Mouse (Mus musculus): Measurements from ENCODE around the gene Gnai2. TPM values are rescaled to one million over a fixed set of nuclear protein-coding genes. Genes with fewer than 3 reads are reported as not detected.

Gene Gnai2
- polyA plus RNA-seq, 1 experiment from 2014 or later = 404 TPM

GRCm38 (mm10) chr9:107599842-107600241 lies 35.3 kb downstream of the Gnai2 start:
- no peaks in the 10 kb centered on the region for H3K9me3 ChIP-seq
- H3K4me1 ChIP-seq = peaks cover 55% of the 10 kb centered on the region
- no peak overlapping the region for H3K4me3 ChIP-seq
- peak overlapping the region; percentile 4; the same call in 1 of the 2 replicates for H3K27ac ChIP-seq
- DNase-seq (ENCODE audit: low spot score) = no peak
- H3K36me3 ChIP-seq = peaks cover 11% of the 10 kb centered on the region; the same call in 1 of the 2 replicates
- 60% methylated on average over 14 of the region's 14 CpGs for WGBS
- H3K27me3 ChIP-seq (ENCODE audit: insufficient read depth, poor library complexity, severe bottlenecking) = peaks cover 61% of the 10 kb centered on the region

DNA sequence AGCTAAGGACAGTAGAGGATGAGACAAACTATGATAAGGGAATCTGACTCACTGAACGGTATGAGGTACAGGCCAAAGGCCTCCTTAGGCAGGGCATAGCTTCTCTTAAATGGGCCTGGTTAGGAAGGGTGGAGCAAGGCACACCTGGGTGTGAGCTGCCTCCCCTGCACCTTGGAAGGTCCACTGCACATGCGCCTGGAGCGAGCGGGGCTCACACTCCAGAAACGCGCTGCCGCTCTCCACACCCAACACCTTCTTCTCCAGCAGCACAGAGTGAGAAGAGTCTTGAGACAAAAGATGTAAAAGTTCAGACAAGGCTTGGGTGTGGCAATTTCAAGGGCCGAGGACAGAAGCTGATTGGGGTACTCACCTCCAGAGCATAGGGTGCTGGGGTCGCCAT lies 35.7 kb downstream of the Gnai2 start:
- Histone ChIP-seq H3K4me3 (no peak overlapping the region), H3K4me1 (peaks cover 50% of the 10 kb centered on the region), H3K27me3 (ENCODE audit: insufficient read depth, poor library complexity, severe bottlenecking) (peaks cover 57% of the 10 kb centered on the region), H3K36me3 (peaks cover 15% of the 10 kb centered on the region; the same call in 1 of the 2 replicates), H3K9me3 (no peaks in the 10 kb centered on the region), H3K27ac (no peak overlapping the region)
- DNase-seq (ENCODE audit: low spot score) = no peak
- WGBS = 76% methylated on average over 9 of the region's 9 CpGs

- no peak for DNase-seq (ENCODE audit: low spot score)
- Histone ChIP-seq H3K4me1 (peaks cover 46% of the 10 kb centered on the region), H3K27ac (0 out of 2 replicates have a peak overlapping the region, but pooled peaks have one; percentile 30), H3K9me3 (no peaks in the 10 kb centered on the region), H3K27me3 (ENCODE audit: insufficient read depth, poor library complexity, severe bottlenecking) (peaks cover 46% of the 10 kb centered on the region), H3K4me3 (no peak overlapping the region), H3K36me3 (peaks cover 25% of the 10 kb centered on the region)
- 77% methylated on average over 5 of the region's 5 CpGs for WGBS
Observed at GRCm38 (mm10) chr9:107598385-107598784, 36.8 kb downstream of the Gnai2 start.

- H3K4me1 ChIP-seq = peaks cover 45% of the 10 kb centered on the region
- DNase-seq (ENCODE audit: low spot score) = no peak
- peaks cover 40% of the 10 kb centered on the region for H3K36me3 ChIP-seq
- H3K27me3 ChIP-seq (ENCODE audit: insufficient read depth, poor library complexity, severe bottlenecking) = peaks cover 38% of the 10 kb centered on the region
- peak overlapping the region; percentile 88 for H3K27ac ChIP-seq
- H3K4me3 ChIP-seq = peak overlapping the region; percentile 44
- H3K9me3 ChIP-seq = no peaks in the 10 kb centered on the region
- 70% methylated on average over 11 of the region's 11 CpGs for WGBS
Observed at GRCm38 (mm10) chr9:107596619-107597569, 38.3 kb downstream of the Gnai2 start.

GRCm38 (mm10) chr9:107594281-107595062 lies 40.7 kb downstream of the Gnai2 start:
- H3K27ac ChIP-seq = no peak overlapping the region
- DNase-seq (ENCODE audit: low spot score) = no peak
- WGBS = 82% methylated on average over 8 of the region's 8 CpGs
- H3K9me3 ChIP-seq = no peaks in the 10 kb centered on the region
- peaks cover 47% of the 10 kb centered on the region for H3K4me1 ChIP-seq
- peaks cover 18% of the 10 kb centered on the region for H3K27me3 ChIP-seq (ENCODE audit: insufficient read depth, poor library complexity, severe bottlenecking)
- peaks cover 64% of the 10 kb centered on the region for H3K36me3 ChIP-seq
- H3K4me3 ChIP-seq = no peak overlapping the region

GRCm38 (mm10) chr9:107593101-107593976 lies 41.8 kb downstream of the Gnai2 start:
- Histone ChIP-seq H3K27ac (peak overlapping the region; percentile 42; the same call in 1 of the 2 replicates), H3K9me3 (no peaks in the 10 kb centered on the region), H3K27me3 (ENCODE audit: insufficient read depth, poor library complexity, severe bottlenecking) (peaks cover 7% of the 10 kb centered on the region; the same call in 1 of the 2 replicates), H3K4me1 (peaks cover 57% of the 10 kb centered on the region), H3K4me3 (0 out of 2 replicates have a peak overlapping the region, but pooled peaks have one; percentile 9), H3K36me3 (peaks cover 62% of the 10 kb centered on the region)
- WGBS = 82% methylated on average over 11 of the region's 11 CpGs
- DNase-seq (ENCODE audit: low spot score) = no peak

DNA sequence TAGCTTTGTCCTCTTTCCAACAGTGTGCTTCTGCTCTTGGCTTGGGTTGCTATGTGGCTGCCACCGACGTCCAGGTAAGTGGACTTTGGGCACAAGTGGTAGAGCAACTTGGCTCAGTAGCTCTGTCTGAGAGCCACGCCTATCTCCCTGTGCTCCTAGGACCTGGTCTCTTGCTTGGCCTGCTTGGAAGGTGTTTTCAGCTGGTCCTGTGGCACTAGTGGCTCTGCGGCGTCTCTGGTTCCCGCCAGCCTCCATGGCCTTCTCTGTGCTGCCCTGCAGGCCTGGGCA lies 44.5 kb downstream of the Gnai2 start:
- Histone ChIP-seq H3K4me1 (peaks cover 50% of the 10 kb centered on the region), H3K27ac (no peak overlapping the region), H3K36me3 (peaks cover 57% of the 10 kb centered on the region), H3K27me3 (ENCODE audit: insufficient read depth, poor library complexity, severe bottlenecking) (no peaks in the 10 kb centered on the region), H3K9me3 (no peaks in the 10 kb centered on the region), H3K4me3 (no peak overlapping the region)
- 97% methylated on average over 6 of the region's 6 CpGs for WGBS
- DNase-seq (ENCODE audit: low spot score) = no peak

- H3K27me3 ChIP-seq (ENCODE audit: insufficient read depth, poor library complexity, severe bottlenecking) = no peaks in the 10 kb centered on the region
- no peak overlapping the region for H3K27ac ChIP-seq
- peaks cover 50% of the 10 kb centered on the region for H3K4me1 ChIP-seq
- 83% methylated on average over 25 of the region's 25 CpGs for WGBS
- H3K36me3 ChIP-seq = peaks cover 57% of the 10 kb centered on the region
- peak overlapping the region; percentile 86; the same call in 1 of the 2 replicates for H3K4me3 ChIP-seq
- no peaks in the 10 kb centered on the region for H3K9me3 ChIP-seq
- DNase-seq (ENCODE audit: low spot score) = no peak
Observed at GRCm38 (mm10) chr9:107590058-107590772, 45.0 kb downstream of the Gnai2 start.

DNA sequence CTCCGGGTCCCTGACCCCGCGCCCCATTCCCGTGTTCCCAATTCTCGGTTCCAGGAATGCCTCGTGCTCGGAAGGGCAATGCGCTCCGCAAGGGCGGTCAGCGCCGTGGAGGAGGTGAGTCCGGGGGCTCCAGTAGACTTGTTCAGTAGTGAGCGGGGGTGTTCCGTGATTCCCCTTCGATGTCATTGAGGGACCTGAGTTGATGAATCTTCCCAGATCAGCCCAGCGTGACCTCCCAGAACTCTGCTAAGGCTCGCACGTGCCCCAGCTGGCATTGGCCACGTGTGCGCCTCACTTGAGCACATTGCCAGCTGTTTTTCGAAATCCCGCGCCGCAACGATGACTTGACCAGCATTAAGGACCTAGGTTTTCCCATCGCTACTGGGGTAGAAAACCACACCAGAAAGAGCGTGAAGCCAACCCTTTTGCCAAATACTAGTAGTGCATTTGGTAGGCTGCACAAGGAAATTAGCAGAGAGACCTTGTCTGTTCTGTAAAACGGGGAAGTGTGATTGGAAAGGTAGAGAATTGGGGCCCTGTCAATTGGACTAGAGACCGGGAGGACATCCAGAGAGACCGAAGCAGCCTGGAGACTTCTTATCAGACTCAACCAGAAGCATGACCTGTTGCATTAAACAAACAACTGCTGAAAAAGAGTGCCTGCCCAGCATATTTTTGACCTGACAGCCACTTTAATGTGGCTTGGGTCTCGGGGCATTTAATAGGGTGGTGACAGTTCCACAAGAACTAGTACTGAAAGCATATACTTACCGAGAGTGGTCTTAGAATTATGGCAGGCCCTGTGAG lies 47.1 kb downstream of the Gnai2 start:
- Histone ChIP-seq H3K27me3 (ENCODE audit: insufficient read depth, poor library complexity, severe bottlenecking) (no peaks in the 10 kb centered on the region), H3K36me3 (peaks cover 52% of the 10 kb centered on the region), H3K27ac (peak overlapping the region; percentile 91), H3K4me1 (peaks cover 43% of the 10 kb centered on the region), H3K9me3 (no peaks in the 10 kb centered on the region), H3K4me3 (peak overlapping the region; percentile 86)
- 1% methylated on average over 33 of the region's 33 CpGs for WGBS
- no peak for DNase-seq (ENCODE audit: low spot score)

DNA sequence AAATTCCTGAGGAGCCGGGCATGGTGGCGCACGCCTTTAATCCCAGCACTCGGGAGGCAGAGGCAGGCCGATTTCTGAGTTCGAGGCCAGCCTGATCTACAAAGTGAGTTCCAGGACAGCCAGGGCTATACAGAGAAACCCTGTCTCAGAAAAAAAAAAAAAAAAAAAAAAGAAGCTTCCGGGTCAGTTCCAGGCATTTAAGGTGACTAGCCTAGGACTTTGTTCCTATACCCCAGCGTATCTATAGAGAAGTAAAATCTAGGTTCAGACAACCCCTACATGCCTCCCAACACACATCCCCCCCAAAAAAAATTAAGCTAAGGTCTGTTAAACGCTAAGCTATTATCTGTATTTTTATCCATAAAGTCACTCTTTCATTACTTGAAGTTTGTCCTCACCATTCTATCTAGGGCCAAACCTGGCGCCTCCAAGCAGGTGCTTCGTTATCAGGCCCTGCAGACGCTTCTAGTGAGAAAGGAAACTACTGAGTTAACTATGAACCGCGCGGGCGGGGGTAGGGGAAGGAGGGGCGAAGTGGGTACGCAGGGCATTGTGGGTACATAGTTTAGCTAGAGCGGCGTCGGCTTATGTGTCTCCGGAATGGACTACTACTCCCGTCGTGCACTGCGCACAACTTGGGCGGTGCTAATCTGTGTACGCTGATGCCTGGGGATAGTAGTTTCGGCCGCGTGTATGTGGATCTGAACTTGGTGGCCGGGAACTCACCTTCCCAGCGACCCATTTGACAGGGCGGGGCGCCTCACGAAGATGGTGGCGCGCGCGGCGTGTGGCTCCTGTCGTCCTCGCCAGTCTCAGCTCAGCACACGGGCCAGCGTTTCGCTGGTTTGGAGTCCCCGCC lies 48.0 kb downstream of the Gnai2 start, which contains the start of gene Ifrd2:
Gene Ifrd2, plus strand, starts transcription at position 669 of the 859 bp plus-strand sequence.
- 11% methylated on average over 46 of the region's 46 CpGs for WGBS
- peak; percentile 100 for DNase-seq (ENCODE audit: low spot score)
- Histone ChIP-seq H3K36me3 (peaks cover 49% of the 10 kb centered on the region), H3K4me1 (peaks cover 46% of the 10 kb centered on the region), H3K27ac (peak within 1 kb of the TSS; percentile 91), H3K9me3 (no peaks in the 10 kb centered on the region), H3K27me3 (ENCODE audit: insufficient read depth, poor library complexity, severe bottlenecking) (no peaks in the 10 kb centered on the region), H3K4me3 (peak within 1 kb of the TSS; percentile 86)

All from heart, embryonic 10.5 days (tissue).